ENCODE assay signal across 11 mouse cellular contexts in genomic region chr16:38668871-38669675, GRCm38 (mm10). TPM values are rescaled to one million over a fixed set of nuclear protein-coding genes. Genes with fewer than 3 reads are reported as not detected.
DNase-seq lines count a peak whose midpoint lies in the region; ATAC-seq and TF ChIP-seq lines count a peak whose summit lies in the region.
"Had no signal": no experiment of that assay in that cellular context is flagged by ENCODE, and none has a peak within 500 bp of the region (broad histone marks: within the 10 kb centered on the region; RNA-seq: fewer than 3 reads in every experiment).

No protein-coding gene starts in this region.

- no peaks in the 10 kb centered on the region for H3K27me3 ChIP-seq in midbrain, postnatal 0 days (ENCODE audit: insufficient read depth, low read length)
- H3K27me3 ChIP-seq in midbrain, embryonic 16.5 days (ENCODE audit: control insufficient read depth, insufficient read depth, low read depth, low read length): no peaks in the 10 kb centered on the region
- no peaks in the 10 kb centered on the region for H3K27me3 ChIP-seq in stomach, postnatal 0 days (ENCODE audit: control insufficient read depth, insufficient read depth, low read length)
- H3K27me3 ChIP-seq: embryonic facial prominence, embryonic 12.5 days; hindbrain, embryonic 15.5 days had no signal

- peak; percentile 46 to 70 for DNase-seq in adrenal gland, adult (ENCODE audit: inconsistent age in 2 of 2, low spot score in 1 of 2)
- DNase-seq in adrenal gland, adult 8-10 months: no peak
- DNase-seq in midbrain, postnatal 0 days (ENCODE audit: low spot score): peak; percentile 67
- DNase-seq in kidney, adult 9 months: peak; percentile 50
- no peak for DNase-seq in stomach, postnatal 0 days (ENCODE audit: low spot score)
- no peak for DNase-seq in spleen, adult 18-20 months

- WGBS in midbrain, postnatal 0 days: 89% methylated on average over 8 of the region's 8 CpGs
- 88% methylated on average over 8 of the region's 8 CpGs for WGBS in midbrain, embryonic 16.5 days
- WGBS in stomach, postnatal 0 days: 78% methylated on average over 8 of the region's 8 CpGs

- TF ChIP-seq EP300 in stomach, postnatal 0 days (optimal IDR thresholded peaks at IDR 0.05): no peak

- no peak overlapping the region for H3K27ac ChIP-seq in midbrain, postnatal 0 days (ENCODE audit: low read depth, low read length)
- H3K27ac ChIP-seq in midbrain, embryonic 16.5 days (ENCODE audit: low read length): no peak overlapping the region
- H3K27ac ChIP-seq in stomach, postnatal 0 days (replicated peaks): 0 out of 2 replicates have a peak overlapping the region, but pooled peaks have one; percentile 13
- H3K27ac ChIP-seq: embryonic facial prominence, embryonic 12.5 days; hindbrain, embryonic 15.5 days; liver, embryonic 14.5 days had no signal

- no peak for ATAC-seq in midbrain, postnatal 0 days (ENCODE audit: low FRiP score)
- ATAC-seq in midbrain, embryonic 16.5 days: no peak
- no peak for ATAC-seq in stomach, postnatal 0 days (ENCODE audit: low FRiP score, low TSS enrichment)
- no peak for ATAC-seq in inflammation-experienced regulatory T-cells, adult 6 months

- no peak overlapping the region for H3K4me2 ChIP-seq in midbrain, postnatal 0 days (ENCODE audit: low read depth, low read length, poor library complexity, severe bottlenecking)
- no peak overlapping the region for H3K4me2 ChIP-seq in midbrain, embryonic 16.5 days (ENCODE audit: low read length)
- no peak overlapping the region for H3K4me2 ChIP-seq in stomach, postnatal 0 days (replicated peaks; ENCODE audit: low read depth)
- H3K4me2 ChIP-seq: embryonic facial prominence, embryonic 12.5 days; hindbrain, embryonic 15.5 days had no signal

- H3K4me3 ChIP-seq in midbrain, postnatal 0 days (ENCODE audit: low read depth, low read length): no peak overlapping the region
- no peak overlapping the region for H3K4me3 ChIP-seq in midbrain, embryonic 16.5 days (ENCODE audit: low read depth, low read length)
- H3K4me3 ChIP-seq in stomach, postnatal 0 days (ENCODE audit: low read depth, low read length): no peak overlapping the region
- H3K4me3 ChIP-seq: embryonic facial prominence, embryonic 12.5 days; hindbrain, embryonic 15.5 days had no signal

- no peak for TF ChIP-seq CTCF in midbrain, postnatal 0 days (IDR thresholded peaks at IDR 0.05)
- no peak for TF ChIP-seq CTCF in stomach, postnatal 0 days (IDR thresholded peaks at IDR 0.05; ENCODE audit: low read depth)

- H3K4me1 ChIP-seq in midbrain, postnatal 0 days (ENCODE audit: insufficient read depth, low read length): peaks cover 12% of the 10 kb centered on the region
- peaks cover 7% of the 10 kb centered on the region for H3K4me1 ChIP-seq in midbrain, embryonic 16.5 days (ENCODE audit: control insufficient read depth, insufficient read depth, low read length)
- peaks cover 3% of the 10 kb centered on the region; the same call in 1 of the 2 replicates for H3K4me1 ChIP-seq in stomach, postnatal 0 days (replicated peaks; ENCODE audit: control insufficient read depth, insufficient read depth)

- H3K9me3 ChIP-seq in midbrain, postnatal 0 days (ENCODE audit: low read length): no peaks in the 10 kb centered on the region
- H3K9me3 ChIP-seq in midbrain, embryonic 16.5 days (replicated peaks; ENCODE audit: control insufficient read depth, low read length, poor library complexity, severe bottlenecking): no peaks in the 10 kb centered on the region
- H3K9me3 ChIP-seq in stomach, postnatal 0 days (ENCODE audit: control insufficient read depth, low read length): no peaks in the 10 kb centered on the region
- H3K9me3 ChIP-seq: embryonic facial prominence, embryonic 12.5 days; hindbrain, embryonic 15.5 days had no signal

- H3K9ac ChIP-seq in midbrain, postnatal 0 days (replicated peaks; ENCODE audit: low read length, poor library complexity, severe bottlenecking): no peak overlapping the region
- no peak overlapping the region for H3K9ac ChIP-seq in midbrain, embryonic 16.5 days (ENCODE audit: low read depth, low read length)
- no peak overlapping the region for H3K9ac ChIP-seq in stomach, postnatal 0 days (ENCODE audit: low read length)
- H3K9ac ChIP-seq: embryonic facial prominence, embryonic 12.5 days; hindbrain, embryonic 15.5 days; liver, embryonic 14.5 days had no signal

- H3K36me3 ChIP-seq in midbrain, postnatal 0 days (ENCODE audit: insufficient read depth, low read length): no peaks in the 10 kb centered on the region
- no peaks in the 10 kb centered on the region for H3K36me3 ChIP-seq in midbrain, embryonic 16.5 days (ENCODE audit: control insufficient read depth, insufficient read depth, low read length)
- no peaks in the 10 kb centered on the region for H3K36me3 ChIP-seq in stomach, postnatal 0 days (ENCODE audit: control insufficient read depth, insufficient read depth, low read length)
- H3K36me3 ChIP-seq: embryonic facial prominence, embryonic 12.5 days; hindbrain, embryonic 15.5 days had no signal

RNA-seq across cellular contexts. Expression of gene Arhgap31, which starts 44.0 kb away (rescaled TPM):
- 10 to 100 TPM; 16.6 to 30.8 (median 26.7) TPM for total RNA-seq in adrenal gland, adult 8-10 months (2022)
- total RNA-seq in midbrain, postnatal 0 days (2014; rRNA removed): 10.0 and 10.5 TPM in 2 replicates
- 2.9 and 3.2 TPM in 2 replicates for polyA plus RNA-seq in midbrain, postnatal 0 days (2015; fragmentation: Nextera tagmentation; extraction: Ambion mirVana)
- 3.7 and 4.1 TPM in 2 replicates for polyA plus RNA-seq in midbrain, embryonic 16.5 days (2015; fragmentation: Nextera tagmentation; extraction: Ambion mirVana)
- polyA plus RNA-seq in stomach, postnatal 0 days (2015; fragmentation: Nextera tagmentation; extraction: Ambion mirVana): 3.1 and 3.4 TPM in 2 replicates
- 10 to 100 TPM; 16.4 to 26.3 (median 23.6) TPM for polyA plus RNA-seq in inflammation-experienced regulatory T-cells, adult 6 months (2017; shearing (Covaris generic))

Comparison
In these comparisons a context has a peak if more than half of its experiments do, and no peak if none do; other contexts are left out.
1. DNase-seq: peak in adrenal gland, adult (2 of 2), midbrain, postnatal 0 days (single experiment) and kidney, adult 9 months (single experiment); none in adrenal gland, adult 8-10 months (single experiment), stomach, postnatal 0 days (single experiment) and spleen, adult 18-20 months (0 of 2).